Mouse (Mus musculus) retina, postnatal 1 day (tissue): Measurements from ENCODE around the gene Inpp4b.

Source experiments
- DNase-seq: peaks from one replicate; pipeline ENCODE4 v3.0.0-alpha.2; 2012

The Inpp4b gene

GRCm38 (mm10) chr8:81854543-81854942 is 512.2 kb downstream of the Inpp4b start:
- no peak for DNase-seq

DNA sequence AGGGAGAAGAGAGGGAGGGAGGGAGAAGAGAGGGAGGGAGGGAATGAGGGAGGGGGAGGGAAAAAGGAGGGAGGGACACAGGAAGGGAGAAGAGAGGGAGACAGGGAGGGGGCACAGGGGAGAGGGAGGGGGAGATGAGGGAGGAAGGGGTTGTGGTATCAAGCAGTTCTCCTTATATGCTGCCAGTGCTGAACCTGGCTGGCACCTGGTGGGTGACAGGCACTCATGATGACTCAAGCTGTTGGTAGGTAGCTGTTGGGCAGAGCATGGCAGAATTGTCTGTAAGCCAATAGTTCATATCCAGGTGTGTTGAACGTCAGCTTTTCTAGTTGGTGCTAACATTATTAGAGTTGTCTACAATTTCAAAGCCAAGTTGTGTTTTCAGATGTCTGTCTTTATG is 512.7 kb downstream of the Inpp4b start:
- DNase-seq: no peak

GRCm38 (mm10) chr8:81856120-81856519 is 513.8 kb downstream of the Inpp4b start:
- no peak for DNase-seq

DNA sequence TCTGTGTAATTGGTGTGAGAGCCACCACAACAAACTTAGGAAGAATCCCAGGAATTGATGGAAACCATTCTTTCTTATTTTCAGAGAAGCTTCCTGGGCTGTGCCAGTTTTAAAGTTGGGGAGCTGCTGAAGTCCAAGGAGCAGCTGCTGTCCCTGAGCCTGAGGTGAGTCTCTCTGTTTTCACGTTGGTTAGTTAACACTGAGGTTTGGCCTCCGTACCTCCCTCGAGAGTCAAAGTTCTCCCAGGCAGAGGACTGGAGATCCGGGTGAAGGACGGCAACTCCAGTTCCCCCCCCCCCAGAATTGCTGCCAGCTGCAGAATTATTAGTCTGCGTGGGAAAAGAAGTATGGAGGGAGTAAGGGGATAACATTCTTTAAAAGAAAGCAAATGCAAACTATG is 514.3 kb downstream of the Inpp4b start:
- DNase-seq: no peak

- DNase-seq: no peak
Measured at GRCm38 (mm10) chr8:81858393-81858792, 516.0 kb downstream of the Inpp4b start.

DNA sequence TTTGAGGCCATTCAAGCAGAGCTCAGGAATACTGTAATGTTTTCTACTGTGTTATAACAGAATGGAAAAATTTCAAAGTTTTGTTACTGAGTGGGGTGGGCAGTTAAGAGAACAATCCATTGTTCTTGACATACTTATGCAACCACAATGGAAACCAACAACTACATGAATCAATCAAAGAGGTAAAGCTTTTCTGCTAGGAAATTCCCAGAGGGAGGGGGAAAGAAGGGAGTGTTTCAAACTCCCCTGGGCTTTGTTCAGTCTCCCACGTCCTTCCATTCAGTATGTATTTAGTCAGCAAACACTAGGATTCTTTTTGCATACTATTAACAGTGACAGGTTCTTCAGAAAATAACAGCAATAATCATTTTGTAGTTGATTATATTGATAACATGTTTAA is 517.4 kb downstream of the Inpp4b start:
- no peak for DNase-seq

GRCm38 (mm10) chr8:81861311-81861710 is 519.0 kb downstream of the Inpp4b start:
- DNase-seq: no peak

- DNase-seq: no peak
Measured at GRCm38 (mm10) chr8:81862738-81863137, 520.4 kb downstream of the Inpp4b start.

- DNase-seq: no peak
Measured at GRCm38 (mm10) chr8:81864318-81864717, 522.0 kb downstream of the Inpp4b start.

DNA sequence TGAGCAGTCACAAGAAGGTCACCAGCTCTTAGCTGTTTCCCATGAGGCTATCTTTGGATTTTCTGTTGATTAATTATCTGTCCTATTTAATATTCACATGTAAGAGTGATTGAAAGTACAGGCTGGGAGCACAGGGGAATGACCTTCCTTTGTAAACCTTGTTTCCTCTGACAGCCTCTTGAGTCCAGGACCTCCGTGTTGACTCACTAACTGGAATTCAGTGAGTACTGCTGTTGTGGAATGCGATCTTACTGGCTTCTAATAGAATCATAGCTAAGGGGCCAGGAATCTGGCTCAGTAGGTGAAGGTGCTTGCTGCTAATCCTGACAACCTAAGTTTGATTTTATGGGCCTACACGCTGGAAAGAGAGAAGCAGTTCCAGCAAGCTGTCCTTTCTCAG is 523.3 kb downstream of the Inpp4b start:
- DNase-seq: no peak

DNA sequence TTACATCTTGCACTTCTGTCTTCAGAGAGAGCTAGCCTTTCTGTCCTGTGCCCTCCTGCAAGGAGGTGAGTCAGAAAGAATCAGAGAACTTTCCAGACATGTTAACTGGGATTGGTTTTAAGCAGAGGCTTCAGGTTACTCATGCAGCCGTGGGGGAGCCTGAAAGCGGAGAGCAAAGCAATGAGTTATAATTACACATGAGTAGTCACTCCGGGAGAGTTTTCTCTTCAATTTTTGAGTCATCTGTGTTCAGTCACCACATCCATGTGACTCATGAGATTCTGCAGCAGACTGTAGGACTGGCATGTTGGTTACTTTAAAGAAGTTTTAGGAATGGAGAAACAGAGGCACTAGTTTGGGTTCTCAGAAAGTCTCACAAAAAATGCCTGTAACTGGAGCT is 524.7 kb downstream of the Inpp4b start:
- no peak for DNase-seq

GRCm38 (mm10) chr8:81870466-81870865 is 528.1 kb downstream of the Inpp4b start:
- DNase-seq: no peak

DNA sequence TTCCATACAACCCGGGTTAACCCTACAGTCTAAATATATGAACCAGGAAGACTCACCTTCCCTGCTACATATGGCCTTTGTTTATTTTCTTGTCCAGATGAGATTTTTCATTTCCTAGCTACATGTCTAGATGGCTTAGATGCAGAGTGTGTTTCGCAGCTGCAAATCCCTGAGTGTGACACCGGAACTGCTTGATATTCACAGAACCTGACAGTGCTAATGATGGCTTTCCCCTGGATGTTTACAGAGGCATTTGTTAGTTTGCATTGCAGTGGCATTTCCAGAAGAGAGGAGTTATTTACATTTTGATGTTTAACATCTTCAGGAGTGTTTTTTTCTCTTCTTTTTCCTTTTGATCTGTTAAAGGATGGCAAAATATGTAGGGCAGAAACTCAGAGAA is 537.7 kb downstream of the Inpp4b start:
- peak; percentile 45 for DNase-seq

DNA sequence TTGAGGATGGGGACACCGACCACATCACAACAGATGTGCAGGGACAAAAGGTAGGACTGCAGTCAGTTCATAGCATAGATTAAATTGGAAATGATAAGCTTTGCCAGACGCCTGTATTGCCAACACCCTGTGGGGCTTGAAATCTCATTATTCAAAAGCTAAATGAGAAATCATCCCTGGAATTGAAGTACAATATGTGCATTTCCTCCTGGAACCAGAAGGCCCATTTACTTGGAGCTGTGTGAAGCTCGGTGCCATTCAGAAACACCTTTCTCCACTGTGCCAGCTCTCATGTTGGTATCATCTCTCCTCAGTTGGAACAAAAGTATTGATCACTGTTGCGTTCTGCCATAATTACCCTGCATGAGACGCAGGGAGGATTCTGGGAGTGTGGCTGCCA is 541.8 kb downstream of the Inpp4b start:
- no peak for DNase-seq

DNA sequence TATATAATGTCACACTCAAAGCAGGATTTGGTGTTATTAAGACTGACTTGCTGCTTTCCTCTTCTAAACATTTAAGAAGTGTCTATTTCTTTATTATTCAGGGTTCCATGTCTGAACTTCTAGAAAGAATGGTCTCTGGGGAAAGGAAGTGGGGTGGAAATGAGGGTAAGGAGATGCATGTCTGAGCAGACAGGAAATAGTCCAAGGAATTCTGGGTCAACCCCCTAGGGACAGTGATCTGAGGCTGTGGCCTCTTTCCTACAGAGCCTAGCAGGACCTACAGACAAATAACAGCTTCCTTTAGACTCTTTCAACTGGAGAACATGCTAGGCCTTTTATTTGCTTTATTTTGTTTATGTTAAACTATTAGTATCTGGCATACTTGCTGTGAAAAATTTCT is 546.5 kb downstream of the Inpp4b start:
- no peak for DNase-seq

DNA sequence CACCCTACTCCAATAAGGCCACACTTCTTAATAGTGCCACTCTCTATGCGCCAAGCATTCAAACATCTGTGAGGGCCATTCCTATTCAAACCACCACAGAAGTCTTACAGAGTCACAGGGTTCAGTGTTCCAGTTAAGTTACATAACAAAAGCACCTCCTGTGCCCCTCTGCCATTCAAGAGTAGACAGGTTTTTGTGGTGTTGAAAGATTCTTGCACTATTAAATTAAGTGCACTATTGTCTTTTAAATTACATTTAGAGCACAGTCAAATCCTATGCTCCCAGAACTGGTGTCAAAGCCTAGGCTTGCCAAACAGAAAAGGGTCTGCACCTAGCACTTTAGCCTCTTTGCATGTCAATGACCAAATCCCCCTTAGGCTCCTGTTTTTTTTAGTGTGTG is 550.9 kb downstream of the Inpp4b start:
- DNase-seq: no peak

DNA sequence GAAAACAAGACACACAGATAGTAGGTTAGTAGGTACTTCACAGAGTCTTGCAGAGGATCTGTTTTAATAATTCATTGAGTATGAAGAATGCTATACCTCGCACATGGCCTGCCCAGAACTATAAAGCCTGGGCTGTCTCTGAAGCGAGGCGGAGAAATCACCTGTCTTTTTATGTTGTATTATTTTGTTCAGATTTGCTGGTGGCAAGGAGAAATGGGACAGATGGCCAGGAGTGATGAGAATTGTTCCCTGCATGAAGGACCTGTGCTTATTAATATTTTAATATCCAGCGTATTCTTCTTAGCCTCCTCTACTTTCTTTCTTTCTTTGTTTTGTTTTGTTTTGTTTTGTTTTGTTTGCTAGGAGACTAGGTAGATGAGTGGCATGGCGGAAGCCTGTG is 604.5 kb downstream of the Inpp4b start:
- DNase-seq: no peak

GRCm38 (mm10) chr8:81953101-81953500 is 610.7 kb downstream of the Inpp4b start:
- DNase-seq: no peak

DNA sequence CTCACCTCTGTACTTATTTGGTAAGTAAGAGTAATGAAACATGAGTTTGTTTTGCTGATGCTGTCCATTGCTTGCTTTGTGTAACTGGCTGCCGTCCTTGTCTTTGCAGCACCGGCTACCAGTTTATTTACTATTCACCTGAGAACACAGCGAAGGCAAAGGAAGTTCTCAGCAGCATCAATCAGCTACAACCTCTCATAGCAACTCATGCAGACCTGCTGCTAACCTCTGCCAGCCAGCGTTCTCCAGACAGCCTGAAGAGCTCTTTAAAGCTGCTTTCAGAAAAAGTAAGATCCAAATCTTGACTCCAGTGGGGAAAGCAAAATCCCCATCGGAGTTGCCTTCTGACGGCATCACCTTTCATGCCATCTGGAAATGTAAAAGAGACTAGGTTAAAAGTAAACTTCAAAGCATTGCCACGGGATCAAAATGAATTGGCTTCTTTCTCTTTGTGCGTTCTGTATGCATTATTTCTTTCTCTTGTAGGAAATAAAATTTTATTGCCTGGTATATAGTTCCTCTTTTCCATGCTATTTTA is 642.8 kb downstream of the Inpp4b start:
- DNase-seq: no peak

DNA sequence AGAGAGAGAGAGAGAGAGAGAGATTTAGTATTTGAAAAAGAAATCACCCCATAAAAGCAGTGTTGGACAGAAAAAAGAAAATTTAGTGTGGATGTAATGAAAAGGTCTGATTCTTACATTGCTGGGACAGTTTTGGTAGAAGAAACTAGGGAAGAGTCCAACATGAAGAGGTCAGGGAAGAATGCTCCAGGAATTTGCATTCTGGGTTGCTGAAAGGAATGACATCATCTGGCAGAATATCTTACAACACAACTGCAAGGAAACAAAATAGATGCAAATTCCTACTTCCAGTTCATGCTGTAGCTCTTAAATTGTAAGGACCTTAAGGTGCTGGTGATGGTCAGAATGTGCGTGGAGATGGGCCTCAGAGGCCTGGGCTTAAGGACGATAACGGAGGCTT is 650.6 kb downstream of the Inpp4b start:
- no peak for DNase-seq

DNA sequence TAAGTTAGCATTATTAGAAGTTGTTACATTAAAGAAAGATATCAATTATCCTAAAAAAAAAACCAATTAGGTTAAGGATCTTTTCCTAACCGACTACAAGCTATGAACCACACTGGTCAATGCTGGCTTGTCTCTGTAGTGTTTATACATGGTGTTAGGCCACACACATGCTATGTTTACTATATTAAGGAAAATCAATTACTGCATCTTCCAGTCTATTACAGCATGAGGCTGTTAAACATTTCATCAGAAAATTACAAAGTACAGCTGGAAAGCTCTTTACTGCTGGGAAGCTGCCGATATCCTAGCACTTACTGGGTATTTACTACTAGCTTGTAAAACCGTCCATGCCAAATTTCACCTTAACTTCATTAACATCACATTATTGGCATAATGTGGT is 653.9 kb downstream of the Inpp4b start:
- no peak for DNase-seq

DNA sequence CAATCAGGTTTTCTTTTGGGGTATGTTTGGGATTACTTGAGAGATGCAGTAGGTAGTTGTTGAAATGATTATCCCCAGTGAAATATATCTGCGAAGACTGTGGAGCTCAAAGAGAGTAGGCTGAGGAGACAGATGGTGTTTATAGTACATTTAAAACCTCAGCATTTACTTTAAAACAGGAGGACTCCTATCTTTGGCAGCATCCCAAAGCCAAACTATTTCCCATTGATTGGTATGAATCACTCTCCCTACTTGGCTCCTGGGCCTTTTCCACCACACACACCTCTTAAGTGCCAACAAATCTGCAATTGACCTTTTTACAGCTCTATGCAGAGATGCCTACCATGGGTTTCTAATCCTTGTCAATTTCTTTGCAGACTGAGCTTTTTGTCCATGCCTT is 654.5 kb downstream of the Inpp4b start:
- no peak for DNase-seq

DNA sequence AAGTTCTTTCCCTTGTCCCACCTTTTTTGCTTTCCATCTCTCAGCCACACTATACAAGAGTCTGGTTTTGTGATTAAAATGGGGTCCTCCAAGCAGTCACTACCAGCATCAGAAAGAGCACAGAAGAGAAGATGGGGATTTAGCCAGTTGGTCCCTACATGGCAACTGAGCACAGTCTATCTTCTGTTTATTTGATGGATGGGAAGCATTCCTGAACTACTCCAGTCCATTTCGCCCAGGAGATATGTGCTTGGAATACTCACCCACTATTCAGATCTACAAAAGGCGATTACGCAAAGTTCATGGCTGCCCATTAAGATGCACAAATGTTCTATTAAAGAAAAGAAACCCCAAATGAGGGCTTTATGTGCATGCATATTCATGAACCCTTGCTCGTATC is 661.8 kb downstream of the Inpp4b start:
- DNase-seq: no peak

- DNase-seq: no peak
Measured at GRCm38 (mm10) chr8:82005466-82005865, 663.1 kb downstream of the Inpp4b start.

- no peak for DNase-seq
Measured at GRCm38 (mm10) chr8:82017792-82018191, 675.4 kb downstream of the Inpp4b start.

DNA sequence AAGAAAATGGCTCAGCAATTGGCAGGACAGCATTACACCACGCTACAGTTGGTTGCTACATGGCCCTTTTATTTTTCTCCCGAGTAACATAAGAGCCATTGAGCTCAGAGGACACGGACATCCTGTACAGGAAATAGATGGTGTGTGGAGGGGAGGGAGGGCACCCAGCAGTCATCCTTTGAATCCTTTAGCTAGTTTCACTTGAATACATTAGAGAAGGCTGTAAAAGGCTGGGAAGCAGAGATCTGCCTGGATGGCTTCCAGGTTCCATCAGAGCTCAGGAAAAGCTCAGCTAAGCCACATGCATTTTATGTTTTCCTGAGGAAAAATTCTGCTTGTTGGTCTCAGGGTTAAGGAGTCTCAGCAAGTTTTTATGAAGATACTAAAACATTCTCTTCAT is 685.0 kb downstream of the Inpp4b start:
- DNase-seq: no peak
